Mouse (Mus musculus) ES-E14 (cell line): Measurements from ENCODE around the gene Gja6. TPM values are rescaled to one million over a fixed set of nuclear protein-coding genes. Genes with fewer than 3 reads are reported as not detected.

ENCODE experiments used
- DNase-seq: peaks from one replicate; pipeline ENCODE4 v3.0.0-alpha.2; 2013; ENCODE audit warnings: low read depth, low spot score
- H3K27ac ChIP-seq: 2 replicates; pipeline ENCODE4 v1.5.1; 2012; ENCODE audit warnings: low read depth, mild to moderate bottlenecking, low read length, moderate library complexity, mixed read lengths; ENCODE audit not compliant: poor library complexity, insufficient read depth, severe bottlenecking
- H3K36me3 ChIP-seq: 2 replicates; pipeline ENCODE4 v1.6.1; 2012; ENCODE audit warnings: mild to moderate bottlenecking, low read length, moderate library complexity, mixed read lengths; ENCODE audit not compliant: control insufficient read depth, poor library complexity, insufficient read depth, severe bottlenecking
- H3K4me1 ChIP-seq, 2 experiments: fragments of 150-350 bp in 1 of 2; sonication (generic) in 1 of 2; 2 replicates each; pipeline ENCODE4 v1.6.1; 2012; ENCODE audit warnings: low read length in 2 of 2, mild to moderate bottlenecking in 1 of 2, mixed read lengths in 1 of 2; ENCODE audit not compliant: control insufficient read depth in 2 of 2, insufficient read depth in 2 of 2, poor library complexity in 1 of 2
- H3K4me3 ChIP-seq, 2 experiments: fragments of 150-350 bp in 1 of 2; sonication (generic) in 1 of 2; 2 replicates each; pipeline ENCODE4 v1.5.1; 2012; ENCODE audit warnings: low read length in 2 of 2, low read depth in 1 of 2, mild to moderate bottlenecking in 1 of 2, mixed read lengths in 1 of 2; ENCODE audit not compliant: insufficient read depth in 1 of 2, poor library complexity in 1 of 2, severe bottlenecking in 1 of 2
- H3K9ac ChIP-seq: 2 replicates; pipeline ENCODE4 v1.6.1; 2012; ENCODE audit warnings: low read depth, mild to moderate bottlenecking, low read length, mixed read lengths; ENCODE audit not compliant: poor library complexity, insufficient read depth, severe bottlenecking
- H3K9me3 ChIP-seq: fragments of 150-350 bp; sonication (generic); 2 replicates; pipeline ENCODE4 v1.6.1; 2012; ENCODE audit warnings: low read depth, mild to moderate bottlenecking, low read length; ENCODE audit not compliant: control insufficient read depth, insufficient read depth
- CHD2 ChIP-seq: IDR thresholded peaks from 2 replicates; pipeline ENCODE4 v1.6.1; 2014; ENCODE audit warnings: mild to moderate bottlenecking, low read depth, low read length, inconsistent platforms
- HCFC1 ChIP-seq: IDR thresholded peaks from 2 replicates; pipeline ENCODE4 v1.6.1; 2012; ENCODE audit warnings: low read length, inconsistent platforms, borderline replicate concordance; ENCODE audit not compliant: insufficient read depth
- MAFK ChIP-seq: IDR thresholded peaks from 2 replicates; pipeline ENCODE4 v1.6.1; 2014; ENCODE audit warnings: mild to moderate bottlenecking, low read depth, low read length, inconsistent platforms; ENCODE audit not compliant: insufficient read depth
- ZC3H11A ChIP-seq: IDR thresholded peaks from 2 replicates; pipeline ENCODE4 v1.6.1; 2012; ENCODE audit warnings: low read depth, mild to moderate bottlenecking, inconsistent platforms, low read length, borderline replicate concordance
- ZNF384 ChIP-seq: IDR thresholded peaks from 2 replicates; pipeline ENCODE4 v1.6.1; 2012; ENCODE audit warnings: low read depth, low read length, inconsistent platforms
- in situ Hi-C, 2 experiments: fragments of 600-800 bp; cut with MboI; formaldehyde crosslinking; loops; one replicate each; pipeline ENCODE4 v1.15.1; 2025; ENCODE audit warnings: low sequenced_read_pairs in 2 of 2, inconsistent platforms in 1 of 2; ENCODE audit not compliant: unreplicated experiment in 2 of 2
- total RNA-seq: library from RNA; depleted of rRNA; stranded (reverse); fragments of 300-350 nt; gene quantifications from 2 replicates; pipeline ENCODE4 v1.2.3, GENCODE M21; 2012

The Gja6 gene
- total RNA-seq, 1 experiment, result 0.58 TPM

- DNase-seq, result no peak
- no peaks in the 10 kb centered on the region for H3K9me3 ChIP-seq
- H3K4me1 ChIP-seq, result no peaks in the 10 kb centered on the region
- H3K4me3 ChIP-seq, result no peak overlapping the region
- TF ChIP-seq ZC3H11A (no peak), MAFK (no peak), HCFC1 (no peak), CHD2 (no peak), ZNF384 (no peak)
- in situ Hi-C loops, result no loop called here
- H3K36me3 ChIP-seq, result no peaks in the 10 kb centered on the region
- no peak overlapping the region for H3K27ac ChIP-seq
- H3K9ac ChIP-seq, result no peak overlapping the region
These were observed 22.0 kb upstream of the Gja6 start for GRCm38 (mm10) chrX:160928870-160929269.

DNA sequence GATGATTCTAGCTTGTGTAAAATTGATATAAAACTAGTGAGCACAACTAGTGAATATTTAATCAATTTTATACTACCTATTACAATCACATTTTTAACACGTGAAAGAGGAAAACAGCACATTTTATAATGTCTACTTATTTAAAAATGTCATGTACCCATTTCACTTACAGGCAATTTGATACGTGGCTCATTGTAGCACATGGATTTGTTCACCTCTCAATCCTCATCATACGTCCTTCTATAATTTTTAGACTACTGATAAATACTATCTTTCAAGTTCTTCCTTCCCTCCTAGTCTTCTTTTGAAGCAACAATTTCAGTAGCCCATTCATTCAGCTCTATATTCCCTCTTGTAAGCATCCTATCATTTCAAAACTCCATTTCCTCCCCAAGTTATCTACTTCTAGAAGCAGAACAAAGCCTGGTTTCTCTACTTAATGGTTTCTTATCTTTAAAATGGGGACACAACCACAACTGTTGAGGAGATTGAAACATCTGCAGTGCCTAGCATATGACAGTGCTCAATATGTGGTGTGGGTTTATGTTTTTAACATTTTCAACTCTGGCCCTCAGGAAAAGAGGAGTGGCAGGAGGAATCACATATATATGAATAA is 12.3 kb upstream of the Gja6 start:
- Histone ChIP-seq H3K9ac (no peak overlapping the region), H3K9me3 (no peaks in the 10 kb centered on the region), H3K27ac (no peak overlapping the region), H3K4me3 (no peak overlapping the region), H3K4me1 (no peaks in the 10 kb centered on the region), H3K36me3 (no peaks in the 10 kb centered on the region)
- TF ChIP-seq CHD2, result no peak
- TF ChIP-seq MAFK, result no peak
- no peak for TF ChIP-seq ZNF384
- no peak for DNase-seq
- in situ Hi-C loops, result no loop called here

- Histone ChIP-seq H3K9me3 (no peaks in the 10 kb centered on the region), H3K27ac (no peak overlapping the region), H3K4me3 (no peak overlapping the region), H3K4me1 (no peaks in the 10 kb centered on the region), H3K9ac (no peak overlapping the region), H3K36me3 (no peaks in the 10 kb centered on the region)
- DNase-seq, result no peak
- TF ChIP-seq CHD2, result no peak
- no peak for TF ChIP-seq HCFC1
- no peak for TF ChIP-seq ZC3H11A
- TF ChIP-seq ZNF384, result no peak
- TF ChIP-seq MAFK, result no peak
- in situ Hi-C loops, result no loop called here
These were observed 375 bp downstream of the Gja6 start for GRCm38 (mm10) chrX:160906477-160906876.

DNA sequence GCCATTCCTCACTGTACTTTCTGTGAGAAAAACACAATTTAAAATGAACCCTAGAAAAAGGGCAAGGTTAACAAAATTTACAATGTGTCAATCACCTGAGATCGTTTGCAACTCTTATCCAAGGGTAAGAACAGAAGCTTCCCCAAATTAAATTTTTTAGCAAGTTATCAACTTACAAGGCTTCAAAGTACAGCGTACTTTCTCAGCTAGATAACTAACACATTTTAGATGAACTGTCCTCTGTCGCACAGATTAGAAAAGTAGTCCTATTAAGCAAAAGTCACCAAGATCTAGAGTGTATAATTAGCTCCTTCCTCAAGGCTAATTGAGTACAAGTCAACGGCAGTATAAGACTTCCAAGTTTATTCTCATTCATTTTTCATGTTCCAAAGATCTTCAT is 939 bp downstream of the Gja6 start:
- in situ Hi-C loops, result no loop called here
- no peak overlapping the region for H3K27ac ChIP-seq
- H3K4me3 ChIP-seq, result no peak overlapping the region
- H3K4me1 ChIP-seq, result no peaks in the 10 kb centered on the region
- DNase-seq, result no peak
- H3K36me3 ChIP-seq, result no peaks in the 10 kb centered on the region
- no peaks in the 10 kb centered on the region for H3K9me3 ChIP-seq
- H3K9ac ChIP-seq, result no peak overlapping the region
- TF ChIP-seq MAFK, result no peak
- no peak for TF ChIP-seq ZNF384
- TF ChIP-seq CHD2, result no peak
- no peak for TF ChIP-seq ZC3H11A

- Histone ChIP-seq H3K27ac (no peak overlapping the region), H3K36me3 (no peaks in the 10 kb centered on the region), H3K9ac (no peak overlapping the region), H3K9me3 (no peaks in the 10 kb centered on the region), H3K4me3 (no peak overlapping the region), H3K4me1 (no peaks in the 10 kb centered on the region)
- in situ Hi-C loops, result no loop called here
- no peak for TF ChIP-seq MAFK
- no peak for TF ChIP-seq ZC3H11A
- no peak for TF ChIP-seq ZNF384
- TF ChIP-seq HCFC1, result no peak
- TF ChIP-seq CHD2, result no peak
- DNase-seq, result no peak
These were observed 1.7 kb downstream of the Gja6 start for GRCm38 (mm10) chrX:160905041-160905678.
